Mouse (Mus musculus) bone marrow macrophage, adult 2 months (primary cell): ENCODE measurements around the gene Rgmb.

Experiments
- CTCF ChIP-seq: IDR thresholded peaks from 2 replicates; pipeline ENCODE4 v1.5.1; 2012; ENCODE audit warnings: low read depth, mild to moderate bottlenecking, low read length, moderate library complexity
- POLR2A ChIP-seq: IDR thresholded peaks from 2 replicates; pipeline ENCODE4 v1.6.1; 2012; ENCODE audit warnings: mild to moderate bottlenecking, low read depth, low read length, borderline replicate concordance

GRCm38 (mm10) chr17:15828131-15828917 lies 2.5 kb downstream of the Rgmb start:
- TF ChIP-seq CTCF (no peak), POLR2A (no peak)
